Mouse (Mus musculus) neural tube, embryonic 12.5 days (tissue): ENCODE data around the gene Arl8a. TPM values are rescaled to one million over a fixed set of nuclear protein-coding genes. Genes with fewer than 3 reads are reported as not detected.

Experiments
- ATAC-seq: fragments of 200-750 bp; cut with Nextera tagmentation; 2 replicates; pipeline ENCODE4 v1.8.0; 2017; ENCODE audit warnings: low read depth, mild to moderate bottlenecking, moderate TSS enrichment, moderate library complexity; ENCODE audit not compliant: low FRiP score
- H3K27ac ChIP-seq: fragments of 300-500 bp; sonication (generic); 2 replicates; pipeline ENCODE4 v1.5.1; 2016
- H3K27me3 ChIP-seq: fragments of 300-500 bp; sonication (generic); replicated peaks from 2 replicates; pipeline ENCODE4 v1.6.1; 2016; ENCODE audit warnings: mild to moderate bottlenecking
- H3K36me3 ChIP-seq: fragments of 300-500 bp; sonication (generic); 2 replicates; pipeline ENCODE4 v1.6.1; 2016; ENCODE audit warnings: mild to moderate bottlenecking
- H3K4me1 ChIP-seq: fragments of 300-500 bp; sonication (generic); 2 replicates; pipeline ENCODE4 v1.6.1; 2016
- H3K4me2 ChIP-seq: fragments of 300-500 bp; sonication (generic); replicated peaks from 2 replicates; pipeline ENCODE4 v1.6.1; 2016; ENCODE audit warnings: mild to moderate bottlenecking
- H3K4me3 ChIP-seq: fragments of 300-500 bp; sonication (generic); 2 replicates; pipeline ENCODE4 v1.5.1; 2016
- H3K9ac ChIP-seq: fragments of 300-500 bp; sonication (generic); 2 replicates; pipeline ENCODE4 v1.6.1; 2016; ENCODE audit warnings: mild to moderate bottlenecking
- H3K9me3 ChIP-seq: fragments of 300-500 bp; sonication (generic); 2 replicates; pipeline ENCODE4 v1.6.1; 2016; ENCODE audit warnings: mild to moderate bottlenecking
- WGBS: fragments of 180-500 bp; shearing (Covaris S2); methylation state at CpG from one replicate; pipeline ENCODE4 v1.1.7; 2016; 5-methylcytosine and 5-hydroxymethylcytosine counted together
- polyA plus RNA-seq: library from polyadenylated mRNA; unstranded; fragments of >200 nt; fragmentation: Nextera tagmentation; extraction: Ambion mirVana; gene quantifications from 2 replicates; pipeline ENCODE4 v1.2.1, GENCODE M21; 2016

The Arl8a gene
- polyA plus RNA-seq, 1 experiment from 2014 or later = 197 TPM

DNA sequence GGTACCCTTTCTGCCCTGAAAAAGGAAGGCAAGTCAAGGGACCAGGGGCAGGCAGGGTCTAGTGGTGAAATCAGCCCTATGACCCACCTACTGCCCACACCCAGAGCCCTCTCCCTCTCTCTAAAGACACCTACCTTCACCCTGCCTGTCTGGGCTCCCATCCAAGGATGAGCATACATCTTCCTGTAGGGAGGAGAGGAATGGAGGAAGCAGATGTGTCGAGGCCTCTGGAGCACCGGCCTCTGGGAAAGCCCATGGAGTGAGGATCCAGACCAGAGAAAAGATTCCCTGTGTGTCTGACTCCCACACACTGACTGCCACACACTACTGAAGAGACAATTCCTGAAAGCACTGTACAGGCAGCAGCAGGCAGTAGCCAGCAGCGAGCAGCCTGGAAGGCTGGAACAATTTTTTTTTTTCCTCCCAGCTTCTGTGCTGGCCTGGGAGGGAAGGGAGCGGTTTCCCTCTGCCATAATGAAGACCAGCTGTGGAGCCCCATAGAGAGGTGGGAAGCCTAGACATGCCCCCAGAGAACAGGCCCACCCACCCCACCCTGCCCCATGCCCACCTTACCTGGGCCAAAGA lies 20.1 kb upstream of the Arl8a start:
- Histone ChIP-seq H3K27ac (no peak overlapping the region), H3K27me3 (peaks cover 12% of the 10 kb centered on the region), H3K4me1 (0 out of 2 replicates have a peak, but pooled peaks cover 6% of the 10 kb centered on the region), H3K4me3 (no peak overlapping the region), H3K36me3 (no peaks in the 10 kb centered on the region), H3K9me3 (no peaks in the 10 kb centered on the region), H3K4me2 (no peak overlapping the region), H3K9ac (no peak overlapping the region)
- WGBS = 59% methylated on average over 4 of the region's 4 CpGs
- ATAC-seq = no peak

- no peak overlapping the region for H3K4me3 ChIP-seq
- H3K9me3 ChIP-seq = no peaks in the 10 kb centered on the region
- peaks cover 14% of the 10 kb centered on the region for H3K27me3 ChIP-seq
- 0 out of 2 replicates have a peak, but pooled peaks cover 6% of the 10 kb centered on the region for H3K4me1 ChIP-seq
- 63% methylated on average over 6 of the region's 6 CpGs for WGBS
- no peak overlapping the region for H3K9ac ChIP-seq
- no peak for ATAC-seq
- no peaks in the 10 kb centered on the region for H3K36me3 ChIP-seq
- H3K27ac ChIP-seq = no peak overlapping the region
- H3K4me2 ChIP-seq = no peak overlapping the region
Measured at GRCm38 (mm10) chr1:135128011-135128441, 18.6 kb upstream of the Arl8a start.

- Histone ChIP-seq H3K27me3 (peaks cover 14% of the 10 kb centered on the region), H3K36me3 (no peaks in the 10 kb centered on the region), H3K9me3 (no peaks in the 10 kb centered on the region), H3K4me1 (0 out of 2 replicates have a peak, but pooled peaks cover 6% of the 10 kb centered on the region), H3K27ac (no peak overlapping the region), H3K4me2 (no peak overlapping the region), H3K4me3 (no peak overlapping the region), H3K9ac (no peak overlapping the region)
- ATAC-seq = no peak
- 26% methylated on average over 9 of the region's 9 CpGs for WGBS
Measured at GRCm38 (mm10) chr1:135128986-135129385, 17.6 kb upstream of the Arl8a start.

DNA sequence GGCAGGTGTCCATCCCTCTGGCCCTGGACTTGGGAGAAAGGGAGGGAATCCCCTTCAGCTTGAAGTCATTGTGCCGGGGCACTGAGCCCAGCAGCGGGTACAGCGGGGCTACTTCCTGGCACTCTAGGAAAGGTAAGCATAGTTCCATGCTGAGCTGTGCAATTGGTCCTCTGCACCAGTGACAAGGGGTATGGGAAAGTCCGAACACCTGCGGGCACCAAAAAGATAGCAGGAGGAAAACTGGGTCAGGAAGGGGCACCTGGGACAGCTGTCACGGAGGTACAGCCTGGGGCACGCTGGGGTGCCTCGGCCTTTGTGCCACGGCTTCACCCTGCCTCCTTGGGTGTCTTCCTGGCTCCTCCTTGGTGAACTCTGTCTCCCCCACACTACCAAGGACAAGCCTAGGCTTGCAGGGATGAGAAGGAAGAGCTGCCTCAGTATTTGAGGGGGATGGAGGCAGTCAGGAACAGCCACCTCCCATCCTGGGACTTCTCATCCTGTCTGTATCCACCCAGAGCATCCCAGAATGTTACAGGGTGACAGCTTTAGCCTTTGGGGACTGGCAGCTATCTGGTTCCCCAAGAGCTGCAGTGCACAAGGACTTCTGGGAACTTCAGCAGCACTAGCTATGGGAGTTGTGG lies 17.0 kb upstream of the Arl8a start:
- WGBS = 66% methylated on average over 9 of the region's 9 CpGs
- ATAC-seq = no peak

DNA sequence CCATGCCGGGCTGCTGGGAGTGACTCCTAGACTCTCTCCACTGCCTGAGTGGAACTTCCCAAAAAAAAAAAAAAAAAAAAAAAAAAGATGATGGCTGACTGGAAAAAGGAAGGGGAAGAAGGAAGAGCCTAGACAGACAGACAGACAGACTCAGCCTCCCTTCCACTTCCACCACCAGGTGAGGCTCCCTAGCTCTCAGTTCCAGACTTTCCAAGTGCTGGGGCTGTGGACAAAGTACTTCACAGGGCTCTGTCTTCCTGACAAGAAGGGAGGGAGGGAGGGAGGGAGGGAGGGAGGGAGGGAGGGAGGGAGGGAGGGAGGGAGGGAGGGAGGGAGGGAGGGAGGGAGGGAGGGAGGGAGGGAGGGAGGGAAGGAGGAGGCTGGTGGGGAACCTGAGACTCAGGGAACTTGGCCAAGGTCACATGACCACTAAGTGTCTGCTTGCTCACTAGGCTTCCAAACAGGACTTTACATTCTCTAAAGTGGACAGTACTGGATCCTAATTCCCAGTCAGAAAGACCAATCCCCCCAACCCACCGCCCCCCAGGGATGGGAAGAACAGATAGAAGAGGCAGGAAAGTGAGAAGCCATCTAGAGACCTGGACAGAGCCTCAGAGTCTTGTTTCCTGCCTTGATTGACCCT lies 16.1 kb upstream of the Arl8a start:
- ATAC-seq = no peak
- H3K36me3 ChIP-seq = no peaks in the 10 kb centered on the region
- no peak overlapping the region for H3K4me2 ChIP-seq
- H3K4me3 ChIP-seq = no peak overlapping the region
- no peaks in the 10 kb centered on the region for H3K9me3 ChIP-seq
- H3K27me3 ChIP-seq = peaks cover 14% of the 10 kb centered on the region
- H3K27ac ChIP-seq = no peak overlapping the region
- WGBS = 78% methylated on average over 2 of the region's 2 CpGs
- H3K4me1 ChIP-seq = 0 out of 2 replicates have a peak, but pooled peaks cover 6% of the 10 kb centered on the region
- H3K9ac ChIP-seq = no peak overlapping the region

More for the DNA sequence above, 17.0 kb upstream of the Arl8a start:
- 0 out of 2 replicates have a peak, but pooled peaks cover 6% of the 10 kb centered on the region for H3K4me1 ChIP-seq
- no peak overlapping the region for H3K4me2 ChIP-seq
- H3K36me3 ChIP-seq = no peaks in the 10 kb centered on the region
- no peak overlapping the region for H3K9ac ChIP-seq
- H3K4me3 ChIP-seq = no peak overlapping the region
- H3K27ac ChIP-seq = no peak overlapping the region
- H3K9me3 ChIP-seq = no peaks in the 10 kb centered on the region
- H3K27me3 ChIP-seq = peaks cover 14% of the 10 kb centered on the region

- 43% methylated on average over 6 of the region's 6 CpGs for WGBS
- no peak for ATAC-seq
- no peak overlapping the region for H3K4me3 ChIP-seq
- H3K4me2 ChIP-seq = no peak overlapping the region
- H3K9me3 ChIP-seq = no peaks in the 10 kb centered on the region
- H3K27me3 ChIP-seq = peaks cover 14% of the 10 kb centered on the region
- no peaks in the 10 kb centered on the region for H3K36me3 ChIP-seq
- H3K9ac ChIP-seq = no peak overlapping the region
- no peak overlapping the region for H3K27ac ChIP-seq
- H3K4me1 ChIP-seq = 0 out of 2 replicates have a peak, but pooled peaks cover 6% of the 10 kb centered on the region
Measured at GRCm38 (mm10) chr1:135131034-135131433, 15.6 kb upstream of the Arl8a start.

GRCm38 (mm10) chr1:135131560-135131959 lies 15.1 kb upstream of the Arl8a start:
- no peak for ATAC-seq
- H3K4me1 ChIP-seq = 0 out of 2 replicates have a peak, but pooled peaks cover 3% of the 10 kb centered on the region
- no peak overlapping the region for H3K9ac ChIP-seq
- H3K36me3 ChIP-seq = no peaks in the 10 kb centered on the region
- no peak overlapping the region for H3K4me2 ChIP-seq
- H3K27ac ChIP-seq = no peak overlapping the region
- no peak overlapping the region for H3K4me3 ChIP-seq
- H3K9me3 ChIP-seq = no peaks in the 10 kb centered on the region
- peaks cover 14% of the 10 kb centered on the region for H3K27me3 ChIP-seq
- WGBS = 65% methylated on average over 8 of the region's 8 CpGs

DNA sequence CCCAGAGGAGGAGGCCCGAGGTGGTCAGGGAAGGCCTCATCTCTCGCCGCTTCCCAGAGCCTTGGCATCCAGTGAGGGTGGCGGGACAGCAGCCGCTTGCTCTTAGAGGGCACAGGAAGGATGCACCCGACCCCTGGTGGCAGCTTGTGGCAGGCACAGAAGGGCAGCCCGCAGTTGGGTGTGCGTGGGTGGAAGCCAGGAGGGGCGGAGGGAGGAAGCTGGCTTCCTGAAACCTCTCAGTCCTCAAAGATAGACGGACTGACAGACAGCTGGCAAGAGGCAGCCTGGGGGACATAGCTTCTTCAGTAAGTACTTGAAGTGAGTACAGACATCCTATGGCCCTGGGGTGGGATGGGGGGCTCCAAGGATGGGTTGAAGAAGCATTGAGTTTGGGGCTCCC lies 14.2 kb upstream of the Arl8a start, which contains the start of gene Ptpn7:
Ptpn7 (plus strand) TSS at position 228 of the 400 bp plus-strand sequence.
- WGBS = 46% methylated on average over 10 of the region's 10 CpGs
- Histone ChIP-seq H3K9me3 (no peaks in the 10 kb centered on the region), H3K27ac (no peak within 1 kb of the TSS), H3K4me3 (no peak within 1 kb of the TSS), H3K4me1 (0 out of 2 replicates have a peak, but pooled peaks cover 3% of the 10 kb centered on the region), H3K36me3 (no peaks in the 10 kb centered on the region), H3K4me2 (no peak within 1 kb of the TSS), H3K27me3 (peaks cover 14% of the 10 kb centered on the region), H3K9ac (no peak within 1 kb of the TSS)
- ATAC-seq = no peak

DNA sequence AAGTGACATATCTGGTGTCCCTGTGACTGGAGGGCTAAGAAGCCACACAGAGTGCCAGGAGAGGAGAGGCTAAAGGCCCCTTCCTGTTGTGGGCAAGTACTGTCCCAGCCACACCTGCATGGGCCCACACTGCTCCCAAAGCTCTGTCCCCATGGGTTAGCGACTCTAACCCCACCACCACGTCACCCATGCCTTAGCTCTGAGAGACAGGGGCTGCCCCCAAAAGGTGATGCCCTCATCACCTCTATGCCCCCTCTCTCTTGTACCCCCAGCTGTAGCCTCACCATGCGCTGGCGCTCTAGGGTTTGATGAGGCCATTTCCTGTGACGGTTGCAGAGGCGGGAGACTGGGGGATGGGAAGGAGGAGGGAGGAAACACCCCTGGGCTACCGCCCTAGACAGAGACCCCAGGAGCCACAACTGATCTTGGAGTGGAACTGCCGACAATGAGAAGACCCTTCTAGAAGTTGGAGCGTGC lies 13.7 kb upstream of the Arl8a start:
- no peak overlapping the region for H3K27ac ChIP-seq
- H3K4me1 ChIP-seq = 0 out of 2 replicates have a peak, but pooled peaks cover 3% of the 10 kb centered on the region
- H3K27me3 ChIP-seq = peaks cover 14% of the 10 kb centered on the region
- no peaks in the 10 kb centered on the region for H3K36me3 ChIP-seq
- H3K4me3 ChIP-seq = no peak overlapping the region
- H3K9ac ChIP-seq = no peak overlapping the region
- no peak overlapping the region for H3K4me2 ChIP-seq
- WGBS = 83% methylated on average over 9 of the region's 9 CpGs
- no peak for ATAC-seq
- no peaks in the 10 kb centered on the region for H3K9me3 ChIP-seq

- Histone ChIP-seq H3K4me2 (no peak overlapping the region), H3K4me3 (no peak overlapping the region), H3K27me3 (peaks cover 14% of the 10 kb centered on the region), H3K9ac (no peak overlapping the region), H3K36me3 (no peaks in the 10 kb centered on the region), H3K4me1 (0 out of 2 replicates have a peak, but pooled peaks cover 3% of the 10 kb centered on the region), H3K9me3 (no peaks in the 10 kb centered on the region), H3K27ac (no peak overlapping the region)
- 80% methylated on average over 10 of the region's 10 CpGs for whole genome bisulfite sequencing
- no peak for ATAC-seq
Measured at GRCm38 (mm10) chr1:135133678-135134435, 12.8 kb upstream of the Arl8a start.

GRCm38 (mm10) chr1:135135111-135135787 lies 11.4 kb upstream of the Arl8a start:
- 0 out of 2 replicates have a peak, but pooled peaks cover 3% of the 10 kb centered on the region for H3K27me3 ChIP-seq
- no peak overlapping the region for H3K4me3 ChIP-seq
- no peaks in the 10 kb centered on the region for H3K9me3 ChIP-seq
- H3K9ac ChIP-seq = no peak overlapping the region
- no peak for ATAC-seq
- H3K4me2 ChIP-seq = no peak overlapping the region
- no peaks in the 10 kb centered on the region for H3K36me3 ChIP-seq
- 91% methylated on average over 8 of the region's 8 CpGs for WGBS
- H3K4me1 ChIP-seq = 0 out of 2 replicates have a peak, but pooled peaks cover 3% of the 10 kb centered on the region
- H3K27ac ChIP-seq = no peak overlapping the region
